Mouse (Mus musculus): ENCODE measurements around the gene Ppp1r12b.

DNA sequence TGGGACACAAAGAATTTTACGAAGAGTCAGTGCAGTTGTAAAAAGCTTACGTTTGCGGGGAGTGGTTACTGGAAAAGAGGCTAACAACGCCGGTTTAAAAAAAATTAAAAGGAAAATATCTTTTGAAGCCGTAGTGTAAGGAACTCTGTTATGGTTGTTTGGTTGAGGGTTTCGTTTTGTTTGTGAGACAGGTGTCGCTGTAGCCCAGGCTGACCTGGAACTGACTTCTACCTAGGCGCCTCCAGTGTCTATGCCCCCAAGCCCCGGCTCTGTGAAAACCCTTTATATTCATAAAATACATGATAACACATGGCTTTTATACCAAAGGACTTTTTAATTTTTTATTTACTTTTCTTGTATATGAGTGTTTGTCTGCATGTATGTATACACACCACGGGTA lies 7.1 kb upstream of the Ppp1r12b start:
- TF ChIP-seq CTCF (conservative IDR thresholded peaks at IDR 0.05; ENCODE audit: low read length) (no peak), POU5F1 (IDR thresholded peaks at IDR 0.05; ENCODE audit: borderline replicate concordance, low read length) (no peak)
